Mouse (Mus musculus) embryonic facial prominence, embryonic 12.5 days (tissue): ENCODE measurements at regions not wholly inside any gene's neighbourhood (a gene's known extent, or its start where the extent isn't known, plus 50 kb on each side); places are given as distances from the start of the nearest gene placed in this dataset.

Source experiments
- ATAC-seq: fragments of 200-750 bp; cut with Nextera tagmentation; 2 replicates; pipeline ENCODE4 v1.8.0; 2017; ENCODE audit not compliant: insufficient number of reproducible peaks, insufficient read depth, low FRiP score, low TSS enrichment
- H3K27ac ChIP-seq: fragments of 300-500 bp; sonication (generic); 2 replicates; pipeline ENCODE4 v1.5.1; 2016; ENCODE audit warnings: mild to moderate bottlenecking
- H3K27me3 ChIP-seq: fragments of 300-500 bp; sonication (generic); 2 replicates; pipeline ENCODE4 v1.6.1; 2016; ENCODE audit warnings: mild to moderate bottlenecking, moderate library complexity
- H3K36me3 ChIP-seq: fragments of 300-500 bp; sonication (generic); 2 replicates; pipeline ENCODE4 v1.6.1; 2016; ENCODE audit warnings: mild to moderate bottlenecking
- H3K4me1 ChIP-seq: fragments of 300-500 bp; sonication (generic); 2 replicates; pipeline ENCODE4 v1.6.1; 2016
- H3K4me2 ChIP-seq: fragments of 300-500 bp; sonication (generic); replicated peaks from 2 replicates; pipeline ENCODE4 v1.6.1; 2016; ENCODE audit warnings: mild to moderate bottlenecking, moderate library complexity
- H3K4me3 ChIP-seq: fragments of 300-500 bp; sonication (generic); 2 replicates; pipeline ENCODE4 v1.5.1; 2016; ENCODE audit warnings: mild to moderate bottlenecking
- H3K9ac ChIP-seq: fragments of 300-500 bp; sonication (generic); 2 replicates; pipeline ENCODE4 v1.6.1; 2016; ENCODE audit warnings: mild to moderate bottlenecking, moderate library complexity
- H3K9me3 ChIP-seq: fragments of 300-500 bp; sonication (generic); 2 replicates; pipeline ENCODE4 v1.6.1; 2016; ENCODE audit warnings: mild to moderate bottlenecking, moderate library complexity
- WGBS: fragments of 180-500 bp; shearing (Covaris S2); methylation state at CpG from one replicate; pipeline ENCODE4 v1.1.7; 2016; 5-methylcytosine and 5-hydroxymethylcytosine counted together

- no peak overlapping the region for H3K9ac ChIP-seq
- no peak overlapping the region for H3K4me2 ChIP-seq
- H3K4me3 ChIP-seq, result no peak overlapping the region
- 87% methylated on average over 2 of the region's 2 CpGs for WGBS
- ATAC-seq, result no peak
- no peaks in the 10 kb centered on the region for H3K9me3 ChIP-seq
- no peaks in the 10 kb centered on the region for H3K36me3 ChIP-seq
- no peak overlapping the region for H3K27ac ChIP-seq
- no peaks in the 10 kb centered on the region for H3K4me1 ChIP-seq
- no peaks in the 10 kb centered on the region for H3K27me3 ChIP-seq
Measured at GRCm38 (mm10) chr17:4163502-4163901, 467.4 kb upstream of the Nox3 start.

GRCm38 (mm10) chr17:4173951-4174361 lies 477.9 kb upstream of the Nox3 start:
- H3K9ac ChIP-seq, result no peak overlapping the region
- ATAC-seq, result 0 out of 2 replicates have a peak, but pooled peaks have one; percentile 75
- no peak overlapping the region for H3K4me2 ChIP-seq
- H3K4me3 ChIP-seq, result no peak overlapping the region
- H3K27ac ChIP-seq, result no peak overlapping the region
- H3K4me1 ChIP-seq, result peaks cover 26% of the 10 kb centered on the region
- no peaks in the 10 kb centered on the region for H3K9me3 ChIP-seq
- no peaks in the 10 kb centered on the region for H3K27me3 ChIP-seq
- WGBS, result 16% methylated on average over 4 of the region's 4 CpGs
- H3K36me3 ChIP-seq, result no peaks in the 10 kb centered on the region

GRCm38 (mm10) chr17:4175006-4175405 lies 478.9 kb upstream of the Nox3 start:
- 34% methylated on average over 9 of the region's 9 CpGs for WGBS
- no peak for ATAC-seq

GRCm38 (mm10) chr17:4176524-4176923 lies 480.5 kb upstream of the Nox3 start:
- H3K4me3 ChIP-seq, result no peak overlapping the region

More at GRCm38 (mm10) chr17:4175006-4175405, 478.9 kb upstream of the Nox3 start:
- Histone ChIP-seq H3K4me3 (no peak overlapping the region), H3K27me3 (no peaks in the 10 kb centered on the region), H3K4me2 (no peak overlapping the region), H3K4me1 (peaks cover 26% of the 10 kb centered on the region), H3K9me3 (no peaks in the 10 kb centered on the region), H3K27ac (no peak overlapping the region), H3K9ac (no peak overlapping the region), H3K36me3 (no peaks in the 10 kb centered on the region)

GRCm38 (mm10) chr17:4177485-4178150 lies 481.6 kb upstream of the Nox3 start:
- no peak overlapping the region for H3K4me2 ChIP-seq
- H3K4me3 ChIP-seq, result no peak overlapping the region
- ATAC-seq, result no peak
- WGBS, result 35% methylated on average over 9 of the region's 9 CpGs
- H3K4me1 ChIP-seq, result peaks cover 26% of the 10 kb centered on the region
- no peaks in the 10 kb centered on the region for H3K36me3 ChIP-seq
- H3K9me3 ChIP-seq, result no peaks in the 10 kb centered on the region
- no peak overlapping the region for H3K27ac ChIP-seq
- H3K27me3 ChIP-seq, result no peaks in the 10 kb centered on the region
- no peak overlapping the region for H3K9ac ChIP-seq

More at GRCm38 (mm10) chr17:4176524-4176923, 480.5 kb upstream of the Nox3 start:
- H3K27me3 ChIP-seq, result no peaks in the 10 kb centered on the region
- no peak overlapping the region for H3K27ac ChIP-seq
- H3K9ac ChIP-seq, result no peak overlapping the region
- no peaks in the 10 kb centered on the region for H3K36me3 ChIP-seq
- no peak overlapping the region for H3K4me2 ChIP-seq
- no peak for ATAC-seq
- peaks cover 26% of the 10 kb centered on the region for H3K4me1 ChIP-seq
- WGBS, result 77% methylated on average over 3 of the region's 3 CpGs
- no peaks in the 10 kb centered on the region for H3K9me3 ChIP-seq

GRCm38 (mm10) chr17:4179271-4179670 lies 483.2 kb upstream of the Nox3 start:
- Histone ChIP-seq H3K4me3 (no peak overlapping the region), H3K27ac (no peak overlapping the region), H3K4me2 (no peak overlapping the region), H3K4me1 (peaks cover 17% of the 10 kb centered on the region; the same call in 1 of the 2 replicates), H3K27me3 (no peaks in the 10 kb centered on the region), H3K36me3 (no peaks in the 10 kb centered on the region), H3K9ac (no peak overlapping the region), H3K9me3 (no peaks in the 10 kb centered on the region)
- WGBS, result 41% methylated on average over 1 of the region's 1 CpGs
- no peak for ATAC-seq

GRCm38 (mm10) chr17:4182106-4182505 lies 486.0 kb upstream of the Nox3 start:
- Histone ChIP-seq H3K27me3 (no peaks in the 10 kb centered on the region), H3K4me2 (no peak overlapping the region), H3K9me3 (no peaks in the 10 kb centered on the region), H3K27ac (no peak overlapping the region), H3K9ac (no peak overlapping the region), H3K36me3 (no peaks in the 10 kb centered on the region), H3K4me1 (0 out of 2 replicates have a peak, but pooled peaks cover 4% of the 10 kb centered on the region), H3K4me3 (no peak overlapping the region)
- ATAC-seq, result no peak
- 93% methylated on average over 1 of the region's 1 CpGs for WGBS

- H3K9ac ChIP-seq, result no peak overlapping the region
- no peaks in the 10 kb centered on the region for H3K36me3 ChIP-seq
- H3K27ac ChIP-seq, result no peak overlapping the region
- H3K27me3 ChIP-seq, result no peaks in the 10 kb centered on the region
- no peak for ATAC-seq
- no peaks in the 10 kb centered on the region for H3K4me1 ChIP-seq
- no peaks in the 10 kb centered on the region for H3K9me3 ChIP-seq
- H3K4me2 ChIP-seq, result no peak overlapping the region
- WGBS, result 55% methylated on average over 9 of the region's 9 CpGs
- H3K4me3 ChIP-seq, result no peak overlapping the region
Measured at GRCm38 (mm10) chr17:4186802-4187201, 490.7 kb upstream of the Nox3 start.

- H3K4me2 ChIP-seq, result no peak overlapping the region
- WGBS, result 90% methylated on average over 4 of the region's 4 CpGs
- no peak overlapping the region for H3K27ac ChIP-seq
- ATAC-seq, result no peak
- H3K4me3 ChIP-seq, result no peak overlapping the region
- H3K9ac ChIP-seq, result no peak overlapping the region
- H3K36me3 ChIP-seq, result no peaks in the 10 kb centered on the region
- no peaks in the 10 kb centered on the region for H3K4me1 ChIP-seq
- H3K27me3 ChIP-seq, result no peaks in the 10 kb centered on the region
- no peaks in the 10 kb centered on the region for H3K9me3 ChIP-seq
Measured at GRCm38 (mm10) chr17:4187606-4188005, 491.5 kb upstream of the Nox3 start.

GRCm38 (mm10) chr17:4196793-4197448 lies 500.9 kb upstream of the Nox3 start:
- Histone ChIP-seq H3K9ac (no peak overlapping the region), H3K27me3 (no peaks in the 10 kb centered on the region)
- WGBS, result 67% methylated on average over 8 of the region's 8 CpGs

GRCm38 (mm10) chr17:4198001-4198400 lies 501.9 kb upstream of the Nox3 start:
- Histone ChIP-seq H3K36me3 (no peaks in the 10 kb centered on the region), H3K27me3 (no peaks in the 10 kb centered on the region), H3K27ac (no peak overlapping the region), H3K4me3 (no peak overlapping the region), H3K4me1 (no peaks in the 10 kb centered on the region), H3K9me3 (no peaks in the 10 kb centered on the region), H3K9ac (no peak overlapping the region), H3K4me2 (no peak overlapping the region)
- 73% methylated on average over 3 of the region's 3 CpGs for whole genome bisulfite sequencing
- ATAC-seq, result no peak

More at GRCm38 (mm10) chr17:4196793-4197448, 500.9 kb upstream of the Nox3 start:
- Histone ChIP-seq H3K36me3 (no peaks in the 10 kb centered on the region), H3K4me1 (no peaks in the 10 kb centered on the region), H3K9me3 (no peaks in the 10 kb centered on the region), H3K4me2 (no peak overlapping the region), H3K4me3 (no peak overlapping the region), H3K27ac (no peak overlapping the region)
- ATAC-seq, result no peak

- no peak for ATAC-seq
- H3K4me1 ChIP-seq, result no peaks in the 10 kb centered on the region
- no peak overlapping the region for H3K4me2 ChIP-seq
- no peaks in the 10 kb centered on the region for H3K27me3 ChIP-seq
- no peak overlapping the region for H3K27ac ChIP-seq
- no peaks in the 10 kb centered on the region for H3K9me3 ChIP-seq
- H3K36me3 ChIP-seq, result no peaks in the 10 kb centered on the region
- no peak overlapping the region for H3K4me3 ChIP-seq
- WGBS, result 88% methylated on average over 2 of the region's 2 CpGs
- no peak overlapping the region for H3K9ac ChIP-seq
Measured at GRCm38 (mm10) chr17:4199698-4200153, 503.7 kb upstream of the Nox3 start.
